Mouse (Mus musculus) embryonic facial prominence, embryonic 15.5 days (tissue): Measurements from ENCODE around the gene Pik3r5. TPM values are rescaled to one million over a fixed set of nuclear protein-coding genes. Genes with fewer than 3 reads are reported as not detected.

Source experiments
- ATAC-seq: fragments of 200-750 bp; cut with Nextera tagmentation; 2 replicates; pipeline ENCODE4 v1.8.0; 2017; ENCODE audit warnings: low read depth, moderate TSS enrichment; ENCODE audit not compliant: insufficient number of reproducible peaks, low FRiP score, low TSS enrichment
- H3K27ac ChIP-seq: fragments of 300-500 bp; sonication (generic); replicated peaks from 2 replicates; pipeline ENCODE4 v1.5.1; 2015; ENCODE audit warnings: mild to moderate bottlenecking, inconsistent platforms
- H3K27me3 ChIP-seq: fragments of 300-500 bp; sonication (generic); 2 replicates; pipeline ENCODE4 v1.6.1; 2015; ENCODE audit warnings: inconsistent platforms
- H3K36me3 ChIP-seq: fragments of 300-500 bp; sonication (generic); 2 replicates; pipeline ENCODE4 v1.6.1; 2015; ENCODE audit warnings: mild to moderate bottlenecking, inconsistent platforms
- H3K4me1 ChIP-seq: fragments of 300-500 bp; sonication (generic); 2 replicates; pipeline ENCODE4 v1.6.1; 2015; ENCODE audit warnings: inconsistent platforms
- H3K4me2 ChIP-seq: fragments of 300-500 bp; sonication (generic); replicated peaks from 2 replicates; pipeline ENCODE4 v1.6.1; 2015; ENCODE audit warnings: mild to moderate bottlenecking, inconsistent platforms
- H3K4me3 ChIP-seq: fragments of 300-500 bp; sonication (generic); replicated peaks from 2 replicates; pipeline ENCODE4 v1.5.1; 2015; ENCODE audit warnings: mild to moderate bottlenecking, inconsistent platforms
- H3K9ac ChIP-seq: fragments of 300-500 bp; sonication (generic); 2 replicates; pipeline ENCODE4 v1.6.1; 2015; ENCODE audit warnings: inconsistent platforms
- H3K9me3 ChIP-seq: fragments of 300-500 bp; sonication (generic); replicated peaks from 2 replicates; pipeline ENCODE4 v1.6.1; 2016; ENCODE audit warnings: inconsistent platforms
- WGBS: fragments of 180-500 bp; shearing (Covaris S2); methylation state at CpG from one replicate; pipeline ENCODE4 v1.1.7; 2015; 5-methylcytosine and 5-hydroxymethylcytosine counted together
- polyA plus RNA-seq: library from polyadenylated mRNA; unstranded; fragments of >200 nt; fragmentation: Nextera tagmentation; extraction: Ambion mirVana; gene quantifications from 2 replicates; pipeline ENCODE4 v1.2.1, GENCODE M21; 2015

The Pik3r5 gene
- polyA plus RNA-seq, 1 experiment from 2014 or later, result 1.0 TPM

DNA sequence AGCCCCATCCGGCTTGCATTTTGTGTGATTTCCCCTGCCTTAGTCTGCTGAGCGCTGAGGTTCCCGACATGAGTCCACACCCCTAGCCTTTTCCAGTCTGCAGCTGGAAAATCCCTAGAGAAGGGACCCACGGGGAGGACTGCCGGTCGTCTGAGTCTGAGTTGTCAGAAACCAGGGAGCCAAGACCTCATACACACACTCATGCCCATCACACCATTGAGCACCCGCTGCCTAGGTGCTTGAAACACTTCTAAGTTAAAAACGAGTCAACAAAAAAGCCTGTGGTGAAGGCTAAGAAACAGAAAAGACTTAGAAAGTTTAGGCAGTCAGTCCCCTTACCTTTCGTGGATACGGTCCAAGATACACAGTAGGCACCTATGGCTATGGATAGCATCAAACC, 55.8 kb downstream of the Pik3r5 start:
- H3K4me2 ChIP-seq, result no peak overlapping the region
- no peaks in the 10 kb centered on the region for H3K27me3 ChIP-seq
- H3K9me3 ChIP-seq, result no peaks in the 10 kb centered on the region
- H3K27ac ChIP-seq, result no peak overlapping the region
- H3K4me3 ChIP-seq, result no peak overlapping the region
- H3K36me3 ChIP-seq, result no peaks in the 10 kb centered on the region
- ATAC-seq, result no peak
- H3K4me1 ChIP-seq, result no peaks in the 10 kb centered on the region
- 78% methylated on average over 10 of the region's 10 CpGs for WGBS
- no peak overlapping the region for H3K9ac ChIP-seq

DNA sequence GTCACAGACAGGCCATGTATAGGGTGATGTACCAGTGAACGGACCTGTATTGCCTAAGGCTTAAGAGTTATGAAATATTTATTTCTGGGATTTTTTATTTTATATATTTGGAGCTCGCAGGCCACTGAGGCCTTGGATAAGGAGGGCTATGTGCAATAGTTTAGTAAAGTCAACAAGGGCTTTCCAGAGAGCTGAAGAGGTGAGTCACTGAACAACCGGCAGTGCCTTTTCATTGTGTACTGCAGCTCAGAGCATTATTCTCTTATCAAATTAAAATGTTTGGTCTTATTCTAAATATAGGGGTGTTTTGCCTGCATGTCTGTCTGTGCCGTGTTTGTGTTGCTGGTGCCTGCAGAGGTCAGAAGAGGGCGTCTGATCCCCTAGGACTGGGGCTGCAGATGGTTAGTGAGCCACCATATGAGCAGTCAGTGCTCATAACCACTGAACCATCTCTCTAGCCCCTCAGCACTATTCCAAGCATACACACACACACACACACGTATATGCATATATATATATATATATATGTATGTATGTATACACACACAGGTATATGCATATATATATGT, 56.4 kb downstream of the Pik3r5 start:
- H3K4me2 ChIP-seq, result no peak overlapping the region
- H3K36me3 ChIP-seq, result no peaks in the 10 kb centered on the region
- no peak overlapping the region for H3K27ac ChIP-seq
- no peaks in the 10 kb centered on the region for H3K9me3 ChIP-seq
- no peaks in the 10 kb centered on the region for H3K27me3 ChIP-seq
- H3K4me1 ChIP-seq, result no peaks in the 10 kb centered on the region
- no peak overlapping the region for H3K4me3 ChIP-seq
- no peak overlapping the region for H3K9ac ChIP-seq
- WGBS, result 60% methylated on average over 6 of the region's 6 CpGs
- no peak for ATAC-seq

DNA sequence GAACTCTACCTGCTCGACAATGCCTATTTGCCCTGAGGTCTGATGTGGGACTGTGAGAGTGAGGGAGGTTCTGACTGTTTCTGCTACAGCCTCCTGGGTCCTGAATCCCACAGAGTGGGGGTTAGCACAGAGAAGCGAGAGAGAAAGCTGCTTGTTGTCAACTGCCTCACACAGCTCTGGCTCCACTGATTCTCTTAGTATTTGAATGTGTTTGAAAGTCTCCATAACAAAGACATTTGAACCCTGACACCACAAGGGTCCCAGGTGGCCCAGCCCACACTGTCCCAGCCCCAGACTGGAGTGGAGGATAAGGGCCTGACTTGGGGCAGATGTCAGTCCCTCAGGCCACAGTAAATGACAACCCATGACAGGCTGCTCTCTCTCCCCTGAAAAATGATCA, 57.3 kb downstream of the Pik3r5 start:
- Histone ChIP-seq H3K27me3 (no peaks in the 10 kb centered on the region), H3K9ac (no peak overlapping the region), H3K4me2 (no peak overlapping the region), H3K9me3 (no peaks in the 10 kb centered on the region), H3K27ac (no peak overlapping the region), H3K4me3 (no peak overlapping the region), H3K36me3 (no peaks in the 10 kb centered on the region), H3K4me1 (no peaks in the 10 kb centered on the region)
- no peak for ATAC-seq
- WGBS, result 15% methylated on average over 2 of the region's 2 CpGs

DNA sequence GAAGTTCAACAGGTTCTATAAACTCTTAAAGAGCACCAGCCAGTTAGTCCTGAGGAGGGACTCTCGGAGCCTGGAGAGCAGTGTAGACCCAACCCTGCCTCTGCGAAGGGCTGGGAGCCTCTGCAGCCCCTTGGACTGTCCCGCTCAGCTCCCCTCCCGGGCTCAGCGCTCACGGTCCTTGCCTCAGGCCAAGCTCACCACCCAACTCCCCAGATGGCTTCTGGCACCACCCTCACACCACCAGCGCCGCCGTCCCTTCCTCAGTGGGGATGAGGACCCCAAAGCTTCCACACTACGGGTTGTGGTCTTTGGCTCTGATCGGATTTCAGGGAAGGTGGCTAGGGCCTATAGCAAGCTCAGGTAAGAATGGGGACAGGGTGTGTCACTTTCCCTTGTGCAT, 60.7 kb downstream of the Pik3r5 start:
- H3K27ac ChIP-seq, result no peak overlapping the region
- H3K4me2 ChIP-seq, result no peak overlapping the region
- no peaks in the 10 kb centered on the region for H3K27me3 ChIP-seq
- 80% methylated on average over 11 of the region's 11 CpGs for WGBS
- H3K9ac ChIP-seq, result no peak overlapping the region
- no peak for ATAC-seq
- H3K4me1 ChIP-seq, result no peaks in the 10 kb centered on the region
- no peaks in the 10 kb centered on the region for H3K9me3 ChIP-seq
- no peak overlapping the region for H3K4me3 ChIP-seq
- no peaks in the 10 kb centered on the region for H3K36me3 ChIP-seq

DNA sequence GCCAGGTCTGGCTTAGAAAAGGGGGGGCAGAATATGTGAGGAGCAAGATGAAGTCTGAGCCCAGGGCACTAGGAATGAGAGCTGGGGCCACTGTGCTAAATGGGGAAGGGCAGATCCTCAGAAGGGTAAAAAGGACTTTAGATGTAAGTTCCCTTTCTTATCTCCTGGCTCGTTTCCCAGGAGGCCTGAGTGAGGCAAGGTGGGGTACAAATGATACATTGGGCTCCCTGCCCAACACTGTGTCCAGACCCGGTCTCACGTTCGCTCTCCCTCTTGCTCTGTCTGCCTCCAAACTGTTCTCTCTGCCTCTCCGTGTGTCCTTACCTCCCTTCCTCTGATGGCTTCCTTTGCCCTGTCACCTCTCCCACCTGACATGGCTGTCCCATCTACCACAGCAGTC, 61.8 kb downstream of the Pik3r5 start:
- no peaks in the 10 kb centered on the region for H3K36me3 ChIP-seq
- no peak overlapping the region for H3K9ac ChIP-seq
- ATAC-seq, result 0 out of 2 replicates have a peak, but pooled peaks have one; percentile 21
- H3K27ac ChIP-seq, result no peak overlapping the region
- no peaks in the 10 kb centered on the region for H3K27me3 ChIP-seq
- H3K4me2 ChIP-seq, result no peak overlapping the region
- no peaks in the 10 kb centered on the region for H3K4me1 ChIP-seq
- H3K9me3 ChIP-seq, result no peaks in the 10 kb centered on the region
- H3K4me3 ChIP-seq, result no peak overlapping the region
- 72% methylated on average over 5 of the region's 5 CpGs for WGBS

DNA sequence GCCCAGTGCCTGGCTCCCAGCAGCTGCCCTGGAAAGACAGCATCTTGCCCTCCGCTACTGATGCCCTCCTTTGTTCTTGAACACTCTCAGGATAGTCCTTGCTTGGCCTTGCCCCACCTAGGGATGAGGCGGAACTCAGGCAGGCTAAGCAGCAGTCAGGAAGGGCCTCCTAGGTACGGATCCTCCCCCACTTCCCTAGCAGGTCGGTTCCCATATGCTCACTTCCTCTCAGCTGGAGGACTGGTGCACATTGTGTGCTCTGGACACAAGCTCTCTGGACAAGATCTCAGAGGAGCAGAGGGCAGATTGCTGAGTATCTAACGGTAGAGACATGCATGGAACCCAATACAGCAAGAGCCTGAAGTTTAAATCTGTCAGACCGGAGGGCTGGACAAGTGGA, 65.2 kb downstream of the Pik3r5 start:
- Histone ChIP-seq H3K9ac (no peak overlapping the region), H3K27me3 (no peaks in the 10 kb centered on the region), H3K4me2 (no peak overlapping the region), H3K4me1 (no peaks in the 10 kb centered on the region), H3K4me3 (no peak overlapping the region), H3K9me3 (no peaks in the 10 kb centered on the region), H3K36me3 (no peaks in the 10 kb centered on the region), H3K27ac (no peak overlapping the region)
- ATAC-seq, result no peak
- 65% methylated on average over 6 of the region's 6 CpGs for WGBS

DNA sequence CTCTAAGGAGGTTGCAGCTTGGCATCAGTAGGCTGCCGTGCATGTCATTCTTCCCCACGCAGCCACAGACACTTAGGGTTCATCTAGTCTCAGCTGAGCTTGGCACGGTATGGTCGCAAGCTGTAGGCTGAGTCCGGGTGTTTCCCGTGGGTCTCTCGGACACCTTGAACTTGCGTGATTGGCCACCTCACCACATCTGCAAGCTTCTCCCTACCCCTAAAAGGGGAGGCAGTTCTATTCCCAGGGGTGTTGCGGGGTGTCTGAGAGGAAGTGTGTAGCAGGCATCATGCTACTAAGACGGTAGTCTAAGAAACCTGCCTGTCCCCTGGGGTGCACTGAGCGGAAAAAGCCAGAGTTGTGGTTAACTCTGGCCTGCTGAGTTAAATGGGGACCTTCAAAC, 66.6 kb downstream of the Pik3r5 start:
- H3K4me1 ChIP-seq, result no peaks in the 10 kb centered on the region
- H3K27ac ChIP-seq, result no peak overlapping the region
- no peaks in the 10 kb centered on the region for H3K36me3 ChIP-seq
- H3K9ac ChIP-seq, result no peak overlapping the region
- ATAC-seq, result no peak
- no peaks in the 10 kb centered on the region for H3K9me3 ChIP-seq
- H3K4me3 ChIP-seq, result no peak overlapping the region
- H3K27me3 ChIP-seq, result no peaks in the 10 kb centered on the region
- no peak overlapping the region for H3K4me2 ChIP-seq
- 83% methylated on average over 11 of the region's 11 CpGs for WGBS

DNA sequence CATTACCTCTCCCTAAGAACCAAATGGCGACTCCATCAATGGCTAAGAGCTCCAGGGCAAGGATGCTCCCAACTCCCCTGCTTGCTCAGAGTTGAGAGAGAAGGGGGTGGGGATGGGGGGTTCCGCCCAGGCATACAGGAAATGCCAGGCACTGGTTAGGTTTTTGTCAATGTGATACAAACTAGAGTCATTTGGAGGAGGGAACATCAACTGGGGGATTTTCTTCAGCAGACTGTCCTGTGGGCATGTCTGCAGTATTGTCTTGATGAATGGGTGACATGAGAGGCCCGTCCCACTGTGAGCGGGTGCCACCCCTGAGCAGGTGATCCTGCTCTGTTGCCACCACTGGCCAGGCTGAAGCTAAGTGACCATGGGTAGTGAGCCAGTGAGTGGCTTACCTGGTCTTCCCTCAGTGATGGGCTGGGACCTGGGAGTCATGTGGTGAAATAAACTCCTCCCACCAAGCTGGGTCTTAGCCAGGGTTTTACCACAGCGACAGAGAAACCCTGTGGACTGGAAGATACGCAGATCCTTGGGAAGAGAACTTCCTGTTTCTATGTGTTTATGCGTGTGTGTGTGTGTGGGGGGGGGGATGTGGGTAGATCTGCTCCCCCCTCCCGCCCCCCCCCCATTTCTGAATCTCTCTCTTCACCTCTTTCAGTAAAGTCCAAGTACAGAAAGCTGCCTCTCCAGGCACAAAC, 67.2 kb downstream of the Pik3r5 start:
- Histone ChIP-seq H3K4me1 (no peaks in the 10 kb centered on the region), H3K4me2 (no peak overlapping the region), H3K36me3 (no peaks in the 10 kb centered on the region), H3K4me3 (no peak overlapping the region), H3K9ac (no peak overlapping the region), H3K27me3 (no peaks in the 10 kb centered on the region), H3K9me3 (no peaks in the 10 kb centered on the region), H3K27ac (no peak overlapping the region)
- WGBS, result 58% methylated on average over 8 of the region's 8 CpGs
- no peak for ATAC-seq

DNA sequence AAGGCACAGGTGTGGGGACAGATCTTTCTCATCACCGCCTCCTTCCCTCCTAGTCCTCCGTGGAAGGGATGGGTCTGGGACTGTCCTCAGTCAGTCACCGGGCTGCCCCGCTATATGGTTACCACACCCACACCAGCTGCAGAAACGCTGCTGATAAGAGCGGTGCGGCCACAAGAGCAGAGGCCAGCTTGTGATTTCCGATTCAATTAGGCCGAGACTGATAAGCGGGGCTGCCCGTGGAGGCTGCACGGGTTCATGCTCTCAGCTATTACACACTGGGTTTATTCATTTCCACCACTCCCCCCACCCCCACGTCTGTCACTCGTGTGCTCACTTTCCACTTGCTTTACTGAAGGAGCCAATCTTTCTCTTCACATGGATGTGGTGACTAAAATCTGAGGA, 69.0 kb downstream of the Pik3r5 start:
- Histone ChIP-seq H3K36me3 (no peaks in the 10 kb centered on the region), H3K4me1 (no peaks in the 10 kb centered on the region), H3K4me2 (no peak overlapping the region), H3K9me3 (no peaks in the 10 kb centered on the region), H3K9ac (no peak overlapping the region), H3K27ac (no peak overlapping the region), H3K4me3 (no peak overlapping the region), H3K27me3 (no peaks in the 10 kb centered on the region)
- 54% methylated on average over 14 of the region's 14 CpGs for WGBS
- ATAC-seq, result no peak

DNA sequence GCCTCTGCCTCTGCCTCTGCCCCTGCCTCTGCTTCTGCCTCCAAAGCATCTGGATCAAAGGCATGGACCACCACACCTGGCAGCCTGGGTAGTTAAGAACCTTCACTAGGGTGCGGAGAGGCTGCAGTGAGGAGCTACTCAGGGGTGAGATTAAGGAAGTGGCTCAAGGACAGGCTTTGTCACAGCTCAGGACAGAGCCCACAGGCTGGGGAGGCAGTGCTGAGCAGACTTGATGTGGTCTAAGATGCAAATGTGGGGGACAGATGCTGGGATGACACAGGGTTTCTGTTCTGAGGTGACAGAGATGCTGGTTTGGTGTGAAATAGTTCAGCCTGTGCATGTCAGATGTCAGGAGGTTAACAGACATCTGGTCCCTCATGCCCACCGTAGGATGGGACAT, 70.5 kb downstream of the Pik3r5 start:
- Histone ChIP-seq H3K36me3 (no peaks in the 10 kb centered on the region), H3K4me1 (no peaks in the 10 kb centered on the region), H3K4me2 (no peak overlapping the region), H3K9ac (no peak overlapping the region), H3K27me3 (no peaks in the 10 kb centered on the region), H3K4me3 (no peak overlapping the region), H3K27ac (no peak overlapping the region), H3K9me3 (no peaks in the 10 kb centered on the region)
- WGBS, result 63% methylated on average over 2 of the region's 2 CpGs
- no peak for ATAC-seq

DNA sequence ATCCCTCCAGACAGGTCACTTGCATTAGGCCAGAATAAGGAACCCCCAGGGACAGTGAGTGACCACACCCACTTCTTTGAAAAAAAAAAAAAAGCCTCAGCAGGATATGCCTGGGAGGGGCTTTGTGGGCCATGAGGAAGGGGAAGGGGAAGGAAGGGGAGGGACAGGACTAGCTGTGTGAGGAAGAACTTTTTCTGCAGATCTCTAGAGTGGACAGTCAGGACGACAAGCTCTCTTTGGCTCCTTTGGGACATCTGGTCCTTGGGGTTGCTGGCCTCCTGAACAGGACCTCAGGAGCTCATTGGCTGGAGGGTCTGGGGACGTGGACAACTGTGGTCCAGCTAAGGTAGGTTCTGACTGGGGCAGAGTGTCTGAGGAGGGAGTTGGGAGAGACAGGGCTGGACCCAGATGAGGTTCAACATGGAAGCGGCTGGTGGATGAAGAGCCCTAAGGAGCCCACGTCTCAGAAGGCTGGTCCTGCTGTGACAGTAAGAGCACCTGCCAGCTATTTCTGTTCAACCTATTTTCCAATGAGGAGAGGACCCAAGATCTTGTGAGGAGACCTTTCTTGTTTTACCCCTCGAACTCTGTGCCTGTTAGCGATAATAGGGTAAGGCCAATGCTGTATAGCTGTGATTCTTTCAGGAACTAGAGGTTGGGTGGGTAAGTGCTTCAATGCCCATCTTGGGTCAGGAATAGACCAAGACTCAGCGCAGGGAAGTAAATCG, 71.1 kb downstream of the Pik3r5 start, which contains the start of gene Pik3r6:
TSS of gene Pik3r6 (plus strand) at position 118 of the 728 bp plus-strand sequence.
- Histone ChIP-seq H3K27me3 (no peaks in the 10 kb centered on the region), H3K27ac (no peak within 1 kb of the TSS), H3K9ac (no peak within 1 kb of the TSS), H3K4me3 (peak within 1 kb of the TSS; percentile 11; the same call in 1 of the 2 replicates), H3K9me3 (no peaks in the 10 kb centered on the region), H3K4me2 (0 out of 2 replicates have a peak within 1 kb of the TSS, but pooled peaks have one; percentile 8), H3K4me1 (no peaks in the 10 kb centered on the region), H3K36me3 (no peaks in the 10 kb centered on the region)
- ATAC-seq, result no peak
- 83% methylated on average over 8 of the region's 8 CpGs for WGBS
